ENCODE assay signal across 11 mouse cellular contexts in genomic region chr17:50678748-50679147, GRCm38 (mm10).
DNase-seq lines count a peak whose midpoint lies in the region; ATAC-seq and TF ChIP-seq lines count a peak whose summit lies in the region.
"Had no signal": no experiment of that assay in that cellular context is flagged by ENCODE, and none has a peak within 500 bp of the region (broad histone marks: within the 10 kb centered on the region; RNA-seq: fewer than 3 reads in every experiment).

No protein-coding gene starts in this region.

- no peak for TF ChIP-seq CTCF in liver, adult 2 months (IDR thresholded peaks at IDR 0.05; ENCODE audit: low read depth, low read length)

- H3K79me2 ChIP-seq in liver, adult 2 months (ENCODE audit: control insufficient read depth, insufficient read depth, low read length), result no peaks in the 10 kb centered on the region

- H3K4me1 ChIP-seq in heart, embryonic 13.5 days, result peaks cover 39% of the 10 kb centered on the region
- no peaks in the 10 kb centered on the region for H3K4me1 ChIP-seq in liver, adult 2 months (ENCODE audit: control insufficient read depth, insufficient read depth, low read length)
- H3K4me1 ChIP-seq in liver, embryonic 11.5 days (replicated peaks; ENCODE audit: control insufficient read depth, insufficient read depth, low read length), result no peaks in the 10 kb centered on the region
- H3K4me1 ChIP-seq in embryonic facial prominence, embryonic 13.5 days, result peaks cover 14% of the 10 kb centered on the region
- peaks cover 42% of the 10 kb centered on the region for H3K4me1 ChIP-seq in limb, embryonic 13.5 days

- intact Hi-C loops in heart, postnatal 36 days (cut with DNase I), result no loop called here

- 62% methylated on average over 2 of the region's 2 CpGs for WGBS in heart, embryonic 13.5 days
- 87% methylated on average over 2 of the region's 2 CpGs for WGBS in liver, adult 2 months
- WGBS in liver, embryonic 11.5 days, result 63% methylated on average over 2 of the region's 2 CpGs
- 39% methylated on average over 2 of the region's 2 CpGs for WGBS in embryonic facial prominence, embryonic 13.5 days
- WGBS in limb, embryonic 13.5 days, result 63% methylated on average over 2 of the region's 2 CpGs

- no peak overlapping the region for H3K9ac ChIP-seq in heart, embryonic 13.5 days
- no peak overlapping the region for H3K9ac ChIP-seq in liver, adult 2 months (ENCODE audit: low read depth, low read length)
- H3K9ac ChIP-seq in liver, embryonic 11.5 days (ENCODE audit: low read depth, low read length), result no peak overlapping the region
- no peak overlapping the region for H3K9ac ChIP-seq in embryonic facial prominence, embryonic 13.5 days
- H3K9ac ChIP-seq in limb, embryonic 13.5 days, result no peak overlapping the region
- H3K9ac ChIP-seq: liver, embryonic 15.5 days had no signal

- H3K27ac ChIP-seq in heart, embryonic 13.5 days (replicated peaks), result peak overlapping the region; percentile 58
- H3K27ac ChIP-seq in liver, adult 2 months (replicated peaks; ENCODE audit: insufficient read depth, low read depth, low read length), result peak overlapping the region; percentile 59
- no peak overlapping the region for H3K27ac ChIP-seq in liver, embryonic 11.5 days (ENCODE audit: low read depth, low read length)
- peak overlapping the region; percentile 82 for H3K27ac ChIP-seq in embryonic facial prominence, embryonic 13.5 days
- peak overlapping the region; percentile 84 for H3K27ac ChIP-seq in limb, embryonic 13.5 days
- H3K27ac ChIP-seq: liver, embryonic 15.5 days had no signal

- H3K36me3 ChIP-seq in heart, embryonic 13.5 days, result no peaks in the 10 kb centered on the region
- H3K36me3 ChIP-seq in liver, adult 2 months (ENCODE audit: control insufficient read depth, insufficient read depth, low read length), result no peaks in the 10 kb centered on the region
- H3K36me3 ChIP-seq in liver, embryonic 11.5 days (ENCODE audit: control insufficient read depth, insufficient read depth, low read length), result no peaks in the 10 kb centered on the region
- no peaks in the 10 kb centered on the region for H3K36me3 ChIP-seq in embryonic facial prominence, embryonic 13.5 days
- H3K36me3 ChIP-seq in limb, embryonic 13.5 days, result no peaks in the 10 kb centered on the region
- H3K36me3 ChIP-seq: liver, embryonic 15.5 days had no signal

- no peaks in the 10 kb centered on the region for H3K27me3 ChIP-seq in heart, embryonic 13.5 days (replicated peaks)
- no peaks in the 10 kb centered on the region for H3K27me3 ChIP-seq in liver, adult 2 months (ENCODE audit: control insufficient read depth, insufficient read depth, low read length)
- no peaks in the 10 kb centered on the region for H3K27me3 ChIP-seq in liver, embryonic 11.5 days (replicated peaks; ENCODE audit: control insufficient read depth, insufficient read depth, low read length)
- no peaks in the 10 kb centered on the region for H3K27me3 ChIP-seq in embryonic facial prominence, embryonic 13.5 days
- H3K27me3 ChIP-seq in limb, embryonic 13.5 days, result no peaks in the 10 kb centered on the region
- H3K27me3 ChIP-seq: liver, embryonic 15.5 days had no signal

- DNase-seq in heart, postnatal 36 days, result no peak
- DNase-seq in liver, adult 2 months (ENCODE audit: extremely low read depth, low read depth, low spot score), result no peak
- no peak for DNase-seq in liver, embryonic 11.5 days (ENCODE audit: low spot score)
- DNase-seq in testis, postnatal 10 days (ENCODE audit: low spot score), result no peak
- no peak for DNase-seq in natural killer cell, adult 2 months (ENCODE audit: low spot score in 2 of 2)
- DNase-seq: thymus, postnatal 4 days had no signal

- H3K9me3 ChIP-seq in heart, embryonic 13.5 days, result no peaks in the 10 kb centered on the region
- no peaks in the 10 kb centered on the region for H3K9me3 ChIP-seq in liver, embryonic 11.5 days (ENCODE audit: control insufficient read depth, low read length)
- H3K9me3 ChIP-seq in embryonic facial prominence, embryonic 13.5 days, result no peaks in the 10 kb centered on the region
- H3K9me3 ChIP-seq in limb, embryonic 13.5 days, result no peaks in the 10 kb centered on the region
- H3K9me3 ChIP-seq: liver, embryonic 15.5 days had no signal

- no peak for TF ChIP-seq POLR2A in liver, adult 2 months (IDR thresholded peaks at IDR 0.05; ENCODE audit: extremely low read depth, insufficient read depth, low read length)

- no peak overlapping the region for H3K4me3 ChIP-seq in heart, embryonic 13.5 days
- no peak overlapping the region for H3K4me3 ChIP-seq in liver, adult 2 months (ENCODE audit: insufficient read depth, low read depth, low read length)
- no peak overlapping the region for H3K4me3 ChIP-seq in liver, embryonic 11.5 days (ENCODE audit: low read depth, low read length)
- H3K4me3 ChIP-seq in embryonic facial prominence, embryonic 13.5 days, result no peak overlapping the region
- H3K4me3 ChIP-seq in limb, embryonic 13.5 days, result no peak overlapping the region
- H3K4me3 ChIP-seq: liver, embryonic 15.5 days had no signal

- no peak for ATAC-seq in heart, embryonic 13.5 days (ENCODE audit: extremely low read depth, insufficient number of reproducible peaks, low FRiP score, low TSS enrichment)
- no peak for ATAC-seq in liver, embryonic 11.5 days (replicated peaks; ENCODE audit: low FRiP score)
- no peak for ATAC-seq in embryonic facial prominence, embryonic 13.5 days (ENCODE audit: insufficient number of reproducible peaks, insufficient read depth, low FRiP score, low TSS enrichment, low read depth)
- peak; percentile 26; the same call in 1 of the 2 replicates for ATAC-seq in limb, embryonic 13.5 days (ENCODE audit: low FRiP score, low read depth)

- no peak overlapping the region for H3K4me2 ChIP-seq in heart, embryonic 13.5 days
- H3K4me2 ChIP-seq in liver, embryonic 11.5 days, result no peak overlapping the region
- no peak overlapping the region for H3K4me2 ChIP-seq in embryonic facial prominence, embryonic 13.5 days
- H3K4me2 ChIP-seq in limb, embryonic 13.5 days (replicated peaks), result peak overlapping the region; percentile 31; the same call in 1 of the 2 replicates
- H3K4me2 ChIP-seq: heart, embryonic 11.5 days; liver, embryonic 15.5 days had no signal
